Mouse (Mus musculus) CH12.LX (cell line): Measurements from ENCODE around the gene Fktn. TPM values are rescaled to one million over a fixed set of nuclear protein-coding genes. Genes with fewer than 3 reads are reported as not detected.

Source experiments
- DNase-seq: peaks from one replicate; pipeline ENCODE4 v3.0.0-alpha.2; 2013; ENCODE audit errors: extremely low read depth
- H3K27ac ChIP-seq: 2 replicates; pipeline ENCODE4 v1.5.1; 2012; ENCODE audit warnings: low read depth, mild to moderate bottlenecking, control low read depth, moderate library complexity; ENCODE audit not compliant: insufficient read depth
- H3K27me3 ChIP-seq: replicated peaks from 2 replicates; pipeline ENCODE3; 2012; ENCODE audit warnings: inconsistent platforms
- H3K36me3 ChIP-seq, 2 experiments: replicated peaks in 1 of 2; 2 replicates each; pipeline versions ENCODE3 to v1.6.1; 2012; ENCODE audit warnings: inconsistent platforms in 1 of 2, low read length in 1 of 2, mild to moderate bottlenecking in 1 of 2, mixed read lengths in 1 of 2, moderate library complexity in 1 of 2; ENCODE audit not compliant: control insufficient read depth in 1 of 2, insufficient read depth in 1 of 2
- H3K4me1 ChIP-seq, 2 experiments: 2 replicates each; pipeline ENCODE4 v1.6.1; 2012; ENCODE audit warnings: inconsistent platforms in 1 of 2, moderate library complexity in 1 of 2; ENCODE audit not compliant: insufficient read depth in 2 of 2, control insufficient read depth in 1 of 2
- H3K4me2 ChIP-seq: 2 replicates; pipeline ENCODE4 v1.6.1; 2012; ENCODE audit warnings: low read depth, mild to moderate bottlenecking, control low read depth; ENCODE audit not compliant: poor library complexity, insufficient read depth, severe bottlenecking
- H3K4me3 ChIP-seq, 3 experiments: fragments of 150-350 bp in 1 of 3; sonication (generic) in 1 of 3; replicated peaks in 1 of 3; 2 replicates each; pipeline versions ENCODE3 to v1.5.1; 2011 to 2012; ENCODE audit warnings: low read depth in 2 of 3, low read length in 2 of 3, mild to moderate bottlenecking in 2 of 3, moderate library complexity in 2 of 3, control low read depth in 1 of 3, improper control_type of control experiment in 1 of 3, inconsistent platforms in 1 of 3, mixed read lengths in 1 of 3; ENCODE audit not compliant: poor library complexity in 1 of 3
- H3K79me2 ChIP-seq: replicated peaks from 2 replicates; pipeline ENCODE4 v1.6.1; 2012; ENCODE audit warnings: mild to moderate bottlenecking, moderate library complexity; ENCODE audit not compliant: control insufficient read depth, poor library complexity, insufficient read depth, severe bottlenecking; ENCODE audit errors: extremely low read depth
- H3K9ac ChIP-seq: 2 replicates; pipeline ENCODE4 v1.6.1; 2012; ENCODE audit warnings: low read depth, mild to moderate bottlenecking, control low read depth, moderate library complexity; ENCODE audit not compliant: insufficient read depth
- H3K9me3 ChIP-seq: replicated peaks from 2 replicates; pipeline ENCODE3; 2012; ENCODE audit warnings: low read length, inconsistent platforms, mixed read lengths
- BHLHE40 ChIP-seq: IDR thresholded peaks from 2 replicates; pipeline ENCODE4 v1.6.1; 2011; ENCODE audit warnings: mild to moderate bottlenecking, low read depth, low read length, improper control_type of control experiment
- CHD1 ChIP-seq: IDR thresholded peaks from 2 replicates; pipeline ENCODE4 v1.6.1; 2012; ENCODE audit warnings: low read depth, low read length, improper control_type of control experiment, inconsistent platforms
- CHD2 ChIP-seq: IDR thresholded peaks from 2 replicates; pipeline ENCODE4 v1.6.1; 2011; ENCODE audit warnings: low read length, improper control_type of control experiment
- E2F4 ChIP-seq: IDR thresholded peaks from 2 replicates; pipeline ENCODE4 v1.6.1; 2011; ENCODE audit warnings: low read depth, low read length, improper control_type of control experiment; ENCODE audit not compliant: insufficient replicate concordance
- EP300 ChIP-seq: IDR thresholded peaks from 2 replicates; pipeline ENCODE4 v1.6.1; 2011; ENCODE audit warnings: low read length, improper control_type of control experiment
- GABPA ChIP-seq: IDR thresholded peaks from 2 replicates; pipeline ENCODE4 v1.6.1; 2012; ENCODE audit warnings: low read depth, low read length, improper control_type of control experiment, inconsistent platforms; ENCODE audit not compliant: insufficient replicate concordance
- JUND ChIP-seq: conservative IDR thresholded peaks from 2 replicates; pipeline ENCODE4 v1.6.1; 2011; ENCODE audit warnings: low read depth, low read length, improper control_type of control experiment
- KAT2A ChIP-seq: IDR thresholded peaks from 2 replicates; pipeline ENCODE4 v1.6.1; 2012; ENCODE audit warnings: low read length, improper control_type of control experiment, inconsistent platforms; ENCODE audit not compliant: insufficient replicate concordance
- MAX ChIP-seq: IDR thresholded peaks from 2 replicates; pipeline ENCODE4 v1.6.1; 2011; ENCODE audit warnings: low read length, improper control_type of control experiment
- MAZ ChIP-seq: IDR thresholded peaks from 2 replicates; pipeline ENCODE4 v1.6.1; 2012; ENCODE audit warnings: low read depth, mild to moderate bottlenecking, inconsistent platforms, low read length, improper control_type of control experiment, moderate library complexity
- MEF2A ChIP-seq: IDR thresholded peaks from 2 replicates; pipeline ENCODE4 v1.6.1; 2014; ENCODE audit warnings: low read depth, mild to moderate bottlenecking, inconsistent platforms, low read length, improper control_type of control experiment, borderline replicate concordance
- MXI1 ChIP-seq: IDR thresholded peaks from 2 replicates; pipeline ENCODE4 v1.6.1; 2011; ENCODE audit warnings: mild to moderate bottlenecking, low read depth, low read length, improper control_type of control experiment
- MYC ChIP-seq: IDR thresholded peaks from 2 replicates; pipeline ENCODE4 v1.6.1; 2011; ENCODE audit warnings: low read depth, mild to moderate bottlenecking, improper control_type of control experiment, low read length
- NELFE ChIP-seq: IDR thresholded peaks from 2 replicates; pipeline ENCODE4 v1.6.1; 2011; ENCODE audit warnings: low read depth, low read length, improper control_type of control experiment
- PAX5 ChIP-seq: IDR thresholded peaks from 2 replicates; pipeline ENCODE4 v1.6.1; 2012; ENCODE audit warnings: low read length, inconsistent platforms, mixed read lengths
- POLR2A ChIP-seq: IDR thresholded peaks from 2 replicates; pipeline ENCODE4 v1.6.1; 2011; ENCODE audit warnings: low read depth, mild to moderate bottlenecking, improper control_type of control experiment, low read length
- POLR2AphosphoS2 ChIP-seq: IDR thresholded peaks from 2 replicates; pipeline ENCODE4 v1.6.1; 2011; ENCODE audit warnings: low read depth, low read length, improper control_type of control experiment
- RAD21 ChIP-seq: IDR thresholded peaks from 2 replicates; pipeline ENCODE4 v1.6.1; 2011; ENCODE audit warnings: low read depth, mild to moderate bottlenecking, low read length, improper control_type of control experiment, moderate library complexity
- SIN3A ChIP-seq: IDR thresholded peaks from 2 replicates; pipeline ENCODE4 v1.6.1; 2012; ENCODE audit warnings: low read length, improper control_type of control experiment, inconsistent platforms
- TCF12 ChIP-seq: IDR thresholded peaks from 2 replicates; pipeline ENCODE4 v1.6.1; 2014; ENCODE audit warnings: low read depth, mild to moderate bottlenecking, inconsistent platforms, low read length, improper control_type of control experiment
- ZNF384 ChIP-seq: IDR thresholded peaks from 2 replicates; pipeline ENCODE4 v1.6.1; 2012; ENCODE audit warnings: low read depth, low read length, improper control_type of control experiment, inconsistent platforms
- dilution Hi-C: fragments of 300-500 bp; cut with MboI; formaldehyde crosslinking; loops from 2 replicates; pipeline ENCODE4 v1.14.3; 2020; ENCODE audit warnings: low sequenced_read_pairs; ENCODE audit not compliant: extremely low pct_unique_long_range_greater_than_20kb, extremely low pct_ligation_motif_present
- in situ Hi-C: fragments of 300-500 bp; cut with MboI; formaldehyde crosslinking; loops from 3 replicates; pipeline ENCODE4 v1.14.3; 2019; ENCODE audit warnings: low sequenced_read_pairs, low pct_ligation_motif_present, low pct_unique_long_range_greater_than_20kb, mixed read lengths
- polyA plus RNA-seq: library from polyadenylated mRNA; unstranded; fragments of >175 nt; gene quantifications from 2 replicates; pipeline ENCODE4 v1.2.1, GENCODE M21; 2012; ENCODE audit warnings: low read depth; ENCODE audit not compliant: insufficient read length
- total RNA-seq, 2 experiments: library from RNA; depleted of rRNA; stranded (reverse); fragments of 300-350 nt in 1 of 2; fragments of >200 nt in 1 of 2; gene quantifications; 2 replicates each; pipeline ENCODE4 v1.2.3; 2012 to 2014

Gene Fktn
- total and polyA plus RNA-seq, 3 experiments: 4.8 to 7.5 (median 5.5) TPM

- Histone ChIP-seq H3K27ac (no peak overlapping the region), H3K36me3 (peaks cover 16 to 66% of the 10 kb centered on the region in 2 experiments), H3K79me2 (no peaks in the 10 kb centered on the region), H3K9ac (no peak overlapping the region), H3K4me3 (no peak overlapping the region), H3K9me3 (no peaks in the 10 kb centered on the region), H3K4me1 (no peaks in the 10 kb centered on the region), H3K27me3 (no peaks in the 10 kb centered on the region), H3K4me2 (no peak overlapping the region)
- DNase-seq: no peak
- in situ Hi-C loops (no loop called here), dilution Hi-C loops (no loop called here)
- TF ChIP-seq CHD2 (no peak), POLR2A (no peak), MAZ (no peak)
Measured at GRCm38 (mm10) chr4:53762501-53762900, 48.7 kb downstream of the Fktn start.

- Histone ChIP-seq H3K4me1 (peaks cover 2 to 16% of the 10 kb centered on the region in 2 experiments; a peak in 2 of 4 replicates), H3K36me3 (peaks cover 0 to 13% of the 10 kb centered on the region in 2 experiments), H3K27ac (no peak overlapping the region), H3K4me3 (no peak overlapping the region), H3K9me3 (no peaks in the 10 kb centered on the region), H3K4me2 (no peak overlapping the region), H3K27me3 (no peaks in the 10 kb centered on the region), H3K9ac (no peak overlapping the region), H3K79me2 (no peaks in the 10 kb centered on the region)
- in situ Hi-C loops: no loop called here
- TF ChIP-seq CHD2 (no peak), MAX (no peak), ZNF384 (no peak), GABPA (no peak), MAZ (no peak), BHLHE40 (no peak), SIN3A (no peak), JUND (no peak), E2F4 (no peak), PAX5 (no peak), KAT2A (no peak), POLR2AphosphoS2 (no peak), NELFE (no peak), MXI1 (no peak), RAD21 (no peak), CHD1 (no peak), MEF2A (no peak), EP300 (no peak), MYC (no peak), TCF12 (no peak)
- no peak for DNase-seq
- dilution Hi-C loops: no loop called here
Measured at GRCm38 (mm10) chr4:53770958-53771735, 57.3 kb downstream of the Fktn start.
